Mouse (Mus musculus): ENCODE data around the gene Ranbp2. TPM values are rescaled to one million over a fixed set of nuclear protein-coding genes. Genes with fewer than 3 reads are reported as not detected.
"Not testable (repeated sequence)": the region's sequence is repeated elsewhere in the genome, so short reads cannot be mapped to it uniquely, and the experiment has no call there.

Gene Ranbp2
- total RNA-seq, 4 experiments from 2014 or later, result 46.3 to 53.8 (median 47.4) TPM

- DNase-seq (ENCODE audit: low spot score in 2 of 2), result no peak
These were observed 50.0 kb downstream of the Ranbp2 start for GRCm38 (mm10) chr10:58496732-58497131.

- DNase-seq (ENCODE audit: low spot score in 2 of 2), result peak; percentile 82 to 85
These were observed 50.9 kb downstream of the Ranbp2 start, which contains the start of gene Ccdc138 for GRCm38 (mm10) chr10:58497320-58498284. Gene Ccdc138 (plus strand): TSS chr10:58497948.

- no peak for DNase-seq (ENCODE audit: low spot score in 2 of 2)
These were observed 51.8 kb downstream of the Ranbp2 start for GRCm38 (mm10) chr10:58498516-58498915.

GRCm38 (mm10) chr10:58529358-58529757 is 82.6 kb downstream of the Ranbp2 start:
- no peak for DNase-seq (ENCODE audit: low spot score in 2 of 2)

GRCm38 (mm10) chr10:58530896-58531790 is 84.4 kb downstream of the Ranbp2 start:
- no peak for DNase-seq (ENCODE audit: low spot score in 2 of 2)

- no peak for DNase-seq (ENCODE audit: low spot score in 2 of 2)
These were observed 85.5 kb downstream of the Ranbp2 start for GRCm38 (mm10) chr10:58532177-58532576.

- DNase-seq (ENCODE audit: low spot score in 2 of 2), result not testable (repeated sequence)
These were observed 89.6 kb downstream of the Ranbp2 start for GRCm38 (mm10) chr10:58536276-58536675.

GRCm38 (mm10) chr10:58540613-58541012 is 93.9 kb downstream of the Ranbp2 start:
- no peak for DNase-seq (ENCODE audit: low spot score in 2 of 2)

Other genes starting within 250 kb of the Ranbp2 start
- gene AW822073, start 222.0 kb upstream of the Ranbp2 start, total RNA-seq (2022), result not detected
- gene Duxf3, start 214.2 kb upstream of the Ranbp2 start, total RNA-seq (2022), result not detected
- not detected for gene Gm4981, start 210.2 kb upstream of the Ranbp2 start, total RNA-seq (2022)
- gene Gcc2, start 191.4 kb upstream of the Ranbp2 start, total RNA-seq (2022), result 10 to 100 TPM; 23.7 to 39.7 (median 29.2) TPM
- 10 to 100 TPM; 38.1 to 48.6 (median 44.4) TPM for gene Lims1, start 123.5 kb upstream of the Ranbp2 start, total RNA-seq (2022)
- under 1 TPM; 0.11 to 0.22 (median 0.20) TPM for gene Ccdc138, start 51.0 kb downstream of the Ranbp2 start, total RNA-seq (2022)
- gene Edar, start 228.7 kb downstream of the Ranbp2 start, total RNA-seq (2022), result under 1 TPM in 1 of 4 experiments, not detected in 3; 0.11 TPM

Data from gastrocnemius, adult 8-10 months (tissue).